Mouse (Mus musculus) neural tube, embryonic 12.5 days (tissue): ENCODE measurements at regions not wholly inside any gene's neighbourhood (a gene's known extent, or its start where the extent isn't known, plus 50 kb on each side); places are given as distances from the start of the nearest gene placed in this dataset.

ENCODE experiments used
- ATAC-seq: fragments of 200-750 bp; cut with Nextera tagmentation; 2 replicates; pipeline ENCODE4 v1.8.0; 2017; ENCODE audit warnings: low read depth, mild to moderate bottlenecking, moderate TSS enrichment, moderate library complexity; ENCODE audit not compliant: low FRiP score
- H3K27ac ChIP-seq: fragments of 300-500 bp; sonication (generic); 2 replicates; pipeline ENCODE4 v1.5.1; 2016
- H3K27me3 ChIP-seq: fragments of 300-500 bp; sonication (generic); replicated peaks from 2 replicates; pipeline ENCODE4 v1.6.1; 2016; ENCODE audit warnings: mild to moderate bottlenecking
- H3K36me3 ChIP-seq: fragments of 300-500 bp; sonication (generic); 2 replicates; pipeline ENCODE4 v1.6.1; 2016; ENCODE audit warnings: mild to moderate bottlenecking
- H3K4me1 ChIP-seq: fragments of 300-500 bp; sonication (generic); 2 replicates; pipeline ENCODE4 v1.6.1; 2016
- H3K4me2 ChIP-seq: fragments of 300-500 bp; sonication (generic); replicated peaks from 2 replicates; pipeline ENCODE4 v1.6.1; 2016; ENCODE audit warnings: mild to moderate bottlenecking
- H3K4me3 ChIP-seq: fragments of 300-500 bp; sonication (generic); 2 replicates; pipeline ENCODE4 v1.5.1; 2016
- H3K9ac ChIP-seq: fragments of 300-500 bp; sonication (generic); 2 replicates; pipeline ENCODE4 v1.6.1; 2016; ENCODE audit warnings: mild to moderate bottlenecking
- H3K9me3 ChIP-seq: fragments of 300-500 bp; sonication (generic); 2 replicates; pipeline ENCODE4 v1.6.1; 2016; ENCODE audit warnings: mild to moderate bottlenecking
- WGBS: fragments of 180-500 bp; shearing (Covaris S2); methylation state at CpG from one replicate; pipeline ENCODE4 v1.1.7; 2016; 5-methylcytosine and 5-hydroxymethylcytosine counted together

DNA sequence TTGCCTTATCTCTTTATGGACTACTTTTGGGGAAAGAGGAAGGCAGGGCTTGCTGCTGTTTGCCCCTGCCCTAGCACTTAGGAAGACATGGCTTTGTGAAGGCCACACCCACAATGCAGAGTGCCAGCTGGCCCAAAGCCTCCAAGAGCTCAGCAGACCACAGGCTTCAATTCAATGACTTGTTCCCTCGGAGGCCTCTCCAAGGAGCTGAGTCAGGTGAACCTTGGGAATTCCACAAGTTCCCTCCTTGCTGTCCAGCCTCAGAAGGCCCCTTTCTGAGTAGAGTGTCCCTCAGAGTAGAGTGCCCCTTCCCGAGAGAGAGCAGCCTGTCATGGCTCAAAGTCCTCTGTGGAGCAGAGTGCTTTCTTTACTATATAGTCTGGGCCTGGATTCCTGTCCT lies 177.9 kb downstream of the Gadd45g start:
- H3K9me3 ChIP-seq: no peaks in the 10 kb centered on the region
- H3K27me3 ChIP-seq: 0 out of 2 replicates have a peak, but pooled peaks cover 3% of the 10 kb centered on the region
- no peak overlapping the region for H3K4me2 ChIP-seq
- H3K9ac ChIP-seq: no peak overlapping the region
- WGBS: 47% methylated on average over 2 of the region's 2 CpGs
- H3K4me3 ChIP-seq: no peak overlapping the region
- no peak overlapping the region for H3K27ac ChIP-seq
- no peaks in the 10 kb centered on the region for H3K36me3 ChIP-seq
- ATAC-seq: no peak
- peaks cover 31% of the 10 kb centered on the region for H3K4me1 ChIP-seq

DNA sequence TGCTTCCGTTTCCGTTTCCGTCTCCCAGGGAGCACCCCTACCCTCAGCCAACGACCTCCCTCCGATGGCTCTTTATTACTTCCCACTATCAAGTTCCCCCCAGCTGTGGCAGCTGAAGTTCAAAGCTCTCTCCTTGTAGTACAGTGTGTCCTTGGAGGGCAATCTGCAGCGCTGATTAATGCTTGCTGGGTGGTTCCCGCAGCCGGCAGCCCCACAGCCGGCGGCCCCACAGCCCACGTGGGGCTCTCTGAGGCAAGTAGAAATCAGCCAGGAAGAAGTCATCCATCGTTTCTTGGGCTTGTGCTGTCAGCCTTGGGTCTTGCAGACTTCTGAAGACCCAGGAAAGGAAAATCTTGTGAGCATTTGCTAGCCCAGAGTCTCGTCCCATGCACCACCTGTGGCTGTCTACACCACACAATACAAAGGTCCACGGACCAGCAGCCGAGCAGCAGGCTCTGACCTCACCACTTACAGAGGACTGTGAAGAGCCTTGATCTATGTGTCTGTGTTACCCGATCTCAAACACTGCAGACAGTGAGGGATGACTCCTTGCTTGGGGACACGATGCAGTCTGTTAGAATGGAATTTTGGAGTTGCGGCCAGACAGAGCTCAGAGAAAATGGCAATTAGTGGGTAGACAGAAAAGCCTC lies 178.5 kb downstream of the Gadd45g start:
- ATAC-seq: peak; percentile 66
- WGBS: 17% methylated on average over 18 of the region's 18 CpGs

DNA sequence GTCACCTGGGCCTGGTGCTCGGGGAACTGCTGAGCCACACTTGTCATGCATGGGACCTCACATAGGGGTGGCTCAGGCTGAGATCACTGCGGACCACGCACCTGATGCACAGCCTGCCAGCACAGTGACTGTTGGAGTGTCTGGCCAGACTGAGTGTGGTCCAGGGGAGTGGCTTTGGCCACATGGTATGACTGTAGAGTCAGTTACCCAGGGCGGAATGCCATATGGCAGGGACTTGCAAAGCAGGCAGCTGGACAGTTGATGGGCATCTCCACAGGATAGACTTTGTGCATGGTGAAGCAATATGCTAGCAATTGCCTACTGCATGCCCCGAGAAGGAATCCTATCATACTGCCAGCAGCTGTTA lies 179.0 kb downstream of the Gadd45g start:
- Histone ChIP-seq H3K9me3 (no peaks in the 10 kb centered on the region), H3K4me1 (peaks cover 36% of the 10 kb centered on the region), H3K27ac (no peak overlapping the region), H3K9ac (no peak overlapping the region), H3K36me3 (no peaks in the 10 kb centered on the region), H3K4me3 (no peak overlapping the region), H3K4me2 (0 out of 2 replicates have a peak overlapping the region, but pooled peaks have one; percentile 34), H3K27me3 (0 out of 2 replicates have a peak, but pooled peaks cover 3% of the 10 kb centered on the region)
- ATAC-seq: peak; percentile 44; the same call in 1 of the 2 replicates
- 65% methylated on average over 5 of the region's 5 CpGs for WGBS

More for the DNA sequence above, 178.5 kb downstream of the Gadd45g start:
- no peak overlapping the region for H3K9ac ChIP-seq
- H3K27ac ChIP-seq: 0 out of 2 replicates have a peak overlapping the region, but pooled peaks have one; percentile 12
- H3K9me3 ChIP-seq: no peaks in the 10 kb centered on the region
- H3K4me1 ChIP-seq: peaks cover 36% of the 10 kb centered on the region
- H3K36me3 ChIP-seq: no peaks in the 10 kb centered on the region
- H3K4me2 ChIP-seq: peak overlapping the region; percentile 34
- 0 out of 2 replicates have a peak, but pooled peaks cover 3% of the 10 kb centered on the region for H3K27me3 ChIP-seq
- H3K4me3 ChIP-seq: no peak overlapping the region

DNA sequence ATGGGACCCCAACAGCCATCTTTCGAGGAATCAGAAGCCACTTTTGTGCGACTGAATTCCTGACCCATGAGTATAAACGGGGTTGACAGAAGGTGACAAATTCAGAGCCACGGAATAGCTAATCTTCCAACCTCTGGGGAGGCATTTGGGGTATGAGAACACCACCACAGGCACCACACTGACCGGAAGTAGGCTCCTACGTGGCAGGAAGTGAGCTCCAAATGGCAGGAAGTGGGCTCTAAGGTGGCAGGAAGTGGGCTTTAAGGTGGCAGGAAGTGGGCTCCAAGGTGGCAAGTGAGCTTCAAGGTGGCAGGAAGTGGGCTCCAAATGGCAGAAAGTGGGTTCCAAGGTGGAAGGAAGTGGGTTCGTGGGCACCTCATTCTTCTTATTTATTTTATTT lies 179.8 kb downstream of the Gadd45g start:
- no peak for ATAC-seq
- H3K36me3 ChIP-seq: no peaks in the 10 kb centered on the region
- H3K9me3 ChIP-seq: no peaks in the 10 kb centered on the region
- WGBS: 82% methylated on average over 7 of the region's 7 CpGs
- H3K27me3 ChIP-seq: 0 out of 2 replicates have a peak, but pooled peaks cover 3% of the 10 kb centered on the region
- H3K4me2 ChIP-seq: no peak overlapping the region
- H3K9ac ChIP-seq: no peak overlapping the region
- H3K27ac ChIP-seq: no peak overlapping the region
- no peak overlapping the region for H3K4me3 ChIP-seq
- H3K4me1 ChIP-seq: peaks cover 33% of the 10 kb centered on the region

DNA sequence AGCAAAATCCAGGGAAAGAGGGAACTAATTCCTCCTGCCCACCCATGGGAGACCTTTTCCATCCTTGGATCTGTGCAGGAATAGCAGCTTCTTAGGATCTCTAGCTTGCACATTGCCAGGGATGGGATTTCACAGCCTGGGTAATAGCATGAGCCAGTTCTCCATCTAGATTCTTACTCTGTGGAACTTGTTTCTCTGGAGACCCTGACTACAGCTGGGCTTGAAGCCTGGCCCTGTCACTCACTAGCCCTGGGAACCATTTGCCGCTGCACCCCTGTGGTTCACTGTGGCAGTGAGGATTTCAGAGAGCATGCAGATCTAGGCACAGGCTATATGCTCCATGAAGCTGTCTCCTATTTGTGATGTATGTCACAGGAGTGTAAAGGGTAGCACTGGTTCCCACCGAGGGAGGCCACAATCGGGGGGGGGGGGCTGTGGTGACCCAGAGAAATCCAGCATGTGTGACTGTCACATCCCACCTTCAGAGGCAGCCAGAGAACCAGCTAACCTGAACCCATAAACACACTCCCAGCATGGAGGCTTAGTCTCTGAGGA lies 183.5 kb downstream of the Gadd45g start:
- ATAC-seq: no peak
- H3K9ac ChIP-seq: no peak overlapping the region
- no peaks in the 10 kb centered on the region for H3K36me3 ChIP-seq
- H3K4me1 ChIP-seq: peaks cover 20% of the 10 kb centered on the region
- no peaks in the 10 kb centered on the region for H3K27me3 ChIP-seq
- no peak overlapping the region for H3K4me2 ChIP-seq
- no peak overlapping the region for H3K4me3 ChIP-seq
- H3K9me3 ChIP-seq: no peaks in the 10 kb centered on the region
- no peak overlapping the region for H3K27ac ChIP-seq
- 53% methylated on average over 3 of the region's 3 CpGs for WGBS

DNA sequence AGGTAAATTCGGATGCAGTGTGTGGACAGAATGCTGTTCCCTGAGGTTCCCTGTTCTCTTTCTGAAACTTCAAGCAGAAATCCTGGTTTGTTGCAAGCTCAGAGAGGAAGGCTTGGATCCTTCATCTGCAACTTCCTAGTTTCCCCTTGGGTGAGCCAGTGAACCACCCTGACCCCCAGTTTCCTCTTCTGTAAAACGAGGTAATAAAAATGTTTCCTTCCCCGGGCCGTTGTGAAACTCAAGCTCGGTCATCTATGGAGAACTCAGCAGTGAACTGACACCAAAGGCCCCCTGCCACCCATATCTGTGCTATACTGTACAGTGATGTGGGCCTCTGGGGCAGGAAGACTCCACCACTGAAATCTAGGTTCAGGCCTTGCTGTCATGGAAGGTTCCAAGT lies 185.0 kb downstream of the Gadd45g start:
- no peaks in the 10 kb centered on the region for H3K9me3 ChIP-seq
- no peak overlapping the region for H3K4me3 ChIP-seq
- H3K36me3 ChIP-seq: no peaks in the 10 kb centered on the region
- no peak overlapping the region for H3K27ac ChIP-seq
- WGBS: 64% methylated on average over 5 of the region's 5 CpGs
- no peaks in the 10 kb centered on the region for H3K27me3 ChIP-seq
- no peak overlapping the region for H3K9ac ChIP-seq
- H3K4me1 ChIP-seq: peaks cover 10% of the 10 kb centered on the region; the same call in 1 of the 2 replicates
- ATAC-seq: no peak
- H3K4me2 ChIP-seq: no peak overlapping the region

DNA sequence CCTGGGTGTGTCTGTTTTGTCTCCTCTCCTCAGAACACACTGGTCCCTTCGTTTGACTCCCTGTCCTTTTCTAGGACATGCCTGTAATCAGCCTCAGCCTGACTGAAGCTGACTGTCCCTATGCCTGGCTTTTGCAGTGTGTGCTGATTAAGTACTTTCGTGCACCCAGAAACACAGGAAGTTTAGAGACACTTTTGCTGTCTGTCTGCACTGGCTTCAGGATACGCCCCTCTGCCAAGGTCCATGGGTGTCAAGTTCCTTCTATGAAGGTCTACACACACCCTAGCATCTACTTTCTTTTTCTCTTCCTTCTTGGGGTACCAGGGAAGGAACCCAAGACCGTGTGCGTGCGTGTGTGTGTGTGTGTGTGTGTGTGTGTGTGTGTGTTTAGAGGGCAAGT lies 189.3 kb downstream of the Gadd45g start:
- Histone ChIP-seq H3K27ac (no peak overlapping the region), H3K36me3 (no peaks in the 10 kb centered on the region), H3K4me2 (no peak overlapping the region), H3K27me3 (no peaks in the 10 kb centered on the region), H3K9ac (no peak overlapping the region), H3K4me3 (no peak overlapping the region), H3K4me1 (no peaks in the 10 kb centered on the region; the same call in 1 of the 2 replicates), H3K9me3 (no peaks in the 10 kb centered on the region)
- 82% methylated on average over 6 of the region's 6 CpGs for WGBS
- ATAC-seq: no peak

DNA sequence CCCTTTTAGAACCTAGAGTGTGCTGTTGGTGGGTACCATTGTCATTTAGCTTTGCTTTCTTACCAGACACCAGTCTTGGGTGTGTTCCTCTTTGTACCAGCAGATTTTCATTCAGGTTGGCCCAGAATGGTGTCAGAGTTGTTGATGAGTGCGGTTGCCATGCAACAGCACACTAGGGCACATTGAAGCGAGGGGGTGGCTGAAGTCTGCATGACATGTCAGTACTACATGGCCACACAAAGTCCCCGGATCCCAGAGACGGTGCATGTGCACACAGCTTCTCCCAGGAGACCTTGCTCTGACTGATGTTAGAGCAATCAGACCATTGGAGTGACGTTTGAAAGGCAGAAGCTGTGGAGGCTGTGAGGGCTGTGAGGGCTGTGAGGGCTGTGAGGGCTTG lies 189.9 kb downstream of the Gadd45g start:
- no peaks in the 10 kb centered on the region for H3K36me3 ChIP-seq
- no peak overlapping the region for H3K4me2 ChIP-seq
- H3K27me3 ChIP-seq: no peaks in the 10 kb centered on the region
- ATAC-seq: no peak
- H3K9me3 ChIP-seq: no peaks in the 10 kb centered on the region
- H3K4me3 ChIP-seq: no peak overlapping the region
- H3K9ac ChIP-seq: no peak overlapping the region
- peaks cover 2% of the 10 kb centered on the region; the same call in 1 of the 2 replicates for H3K4me1 ChIP-seq
- no peak overlapping the region for H3K27ac ChIP-seq
- 66% methylated on average over 5 of the region's 5 CpGs for WGBS

DNA sequence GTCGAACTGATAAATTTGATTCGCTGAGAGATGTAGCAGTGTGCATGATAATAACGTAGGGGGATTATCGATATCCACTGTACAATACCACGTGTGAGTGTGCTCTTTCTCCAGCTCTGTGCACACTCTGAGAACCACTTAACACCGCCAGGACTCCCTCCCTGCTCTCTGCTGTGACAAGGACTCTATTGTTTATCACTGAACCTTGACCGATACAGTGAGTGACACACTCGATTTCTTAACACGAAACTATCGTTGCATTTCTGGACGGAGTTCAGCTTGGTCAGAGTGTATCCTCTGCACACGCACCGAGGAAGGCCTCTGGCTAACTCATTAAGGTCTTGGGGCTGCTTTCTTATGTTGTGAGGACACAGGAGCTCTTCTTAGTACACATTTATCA lies 190.7 kb downstream of the Gadd45g start:
- ATAC-seq: no peak

DNA sequence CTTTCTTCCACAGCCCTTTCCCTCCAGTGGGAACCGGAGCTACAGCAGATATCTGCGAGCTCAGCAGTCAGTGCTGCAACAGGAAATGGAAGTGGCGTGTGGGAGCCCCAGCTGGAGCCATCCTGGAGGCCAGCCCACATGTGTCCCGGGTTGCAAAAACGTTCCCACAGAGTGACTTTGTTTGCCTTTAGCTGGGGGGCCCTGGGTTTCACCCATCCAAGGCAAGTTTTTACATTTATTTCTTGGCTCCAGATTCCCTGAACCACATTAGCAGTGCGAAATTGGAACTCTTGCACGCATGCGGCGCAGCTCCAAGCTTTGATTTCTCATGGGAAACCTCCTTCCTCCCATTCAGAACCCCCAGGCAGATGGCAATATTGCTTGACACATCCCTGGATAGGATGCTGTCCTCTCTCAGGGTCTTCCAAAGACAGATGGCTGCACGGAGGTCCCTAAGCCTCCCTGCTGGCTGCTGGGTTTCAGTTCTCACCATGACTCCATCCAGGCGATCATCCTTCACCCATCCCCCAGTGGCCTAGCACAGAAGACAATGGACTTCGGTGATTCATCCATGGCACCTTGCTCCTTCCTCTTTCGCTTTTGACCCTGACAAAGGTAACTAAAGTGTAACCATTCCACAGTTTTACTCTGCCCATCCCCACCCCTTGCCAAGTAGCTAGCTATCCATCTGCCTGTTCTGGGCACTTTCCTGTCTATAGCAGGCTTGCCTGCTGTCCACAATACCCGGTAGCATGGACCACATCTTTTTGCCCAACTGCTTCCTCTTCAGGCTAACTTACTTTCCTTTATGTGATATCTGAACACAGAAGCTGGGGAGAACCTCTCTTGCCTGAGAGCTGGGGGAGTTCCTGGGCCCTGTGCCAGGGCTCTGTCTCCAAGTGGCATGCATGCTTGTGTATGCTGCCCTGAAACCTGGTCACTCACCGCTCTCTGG lies 195.3 kb downstream of the Gadd45g start:
- Histone ChIP-seq H3K4me1 (peaks cover 18% of the 10 kb centered on the region), H3K4me2 (no peak overlapping the region), H3K36me3 (no peaks in the 10 kb centered on the region), H3K9ac (no peak overlapping the region), H3K27ac (no peak overlapping the region), H3K9me3 (no peaks in the 10 kb centered on the region), H3K4me3 (no peak overlapping the region), H3K27me3 (no peaks in the 10 kb centered on the region)
- no peak for ATAC-seq
- 60% methylated on average over 15 of the region's 15 CpGs for WGBS

More for the DNA sequence above, 190.7 kb downstream of the Gadd45g start:
- Histone ChIP-seq H3K4me2 (no peak overlapping the region), H3K27ac (no peak overlapping the region), H3K9me3 (no peaks in the 10 kb centered on the region), H3K4me1 (peaks cover 10% of the 10 kb centered on the region), H3K27me3 (no peaks in the 10 kb centered on the region), H3K4me3 (no peak overlapping the region), H3K9ac (no peak overlapping the region), H3K36me3 (no peaks in the 10 kb centered on the region)
- 70% methylated on average over 13 of the region's 13 CpGs for WGBS

DNA sequence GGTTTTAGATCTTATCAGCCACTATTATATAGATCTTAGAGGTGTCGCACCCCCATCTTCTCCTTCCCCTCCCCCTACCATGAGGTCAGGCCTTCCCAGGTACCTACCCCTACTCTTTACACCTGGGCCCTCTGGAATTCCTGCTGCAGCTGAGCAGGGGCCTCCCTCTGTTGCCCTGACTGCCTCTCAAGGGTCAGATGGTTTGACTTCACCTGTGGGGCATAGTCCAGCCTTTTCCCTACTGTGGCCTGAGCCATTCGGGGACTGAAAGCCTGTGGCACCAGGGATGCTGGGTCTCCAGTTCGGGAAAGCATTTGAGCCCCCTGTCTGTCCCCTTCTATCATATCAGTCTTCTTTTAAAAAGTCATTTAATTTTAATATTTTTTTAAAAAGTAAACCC lies 196.4 kb downstream of the Gadd45g start:
- no peaks in the 10 kb centered on the region for H3K27me3 ChIP-seq
- H3K27ac ChIP-seq: no peak overlapping the region
- 94% methylated on average over 3 of the region's 3 CpGs for WGBS
- no peak for ATAC-seq
- H3K9me3 ChIP-seq: no peaks in the 10 kb centered on the region
- no peaks in the 10 kb centered on the region for H3K36me3 ChIP-seq
- H3K9ac ChIP-seq: no peak overlapping the region
- peaks cover 26% of the 10 kb centered on the region for H3K4me1 ChIP-seq
- H3K4me2 ChIP-seq: no peak overlapping the region
- no peak overlapping the region for H3K4me3 ChIP-seq

DNA sequence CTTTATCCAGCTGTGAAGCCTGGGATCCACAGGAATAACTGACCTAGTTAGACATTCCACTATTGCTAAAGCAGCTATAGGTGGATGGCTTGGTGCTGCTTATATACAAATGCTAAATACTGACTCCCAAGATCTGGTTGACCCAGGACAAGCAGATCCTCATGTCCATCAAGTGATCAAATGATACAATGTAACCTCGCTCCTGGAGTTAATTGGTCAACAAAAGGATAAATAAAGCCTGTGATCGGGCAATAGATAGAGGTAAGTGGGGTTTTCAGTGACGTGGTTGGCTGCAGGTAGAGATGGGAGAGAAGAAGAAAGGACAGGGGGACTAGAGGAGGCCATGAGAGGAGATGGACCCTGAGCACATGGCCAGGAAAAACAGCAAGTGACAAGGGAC lies 197.4 kb downstream of the Gadd45g start:
- H3K27ac ChIP-seq: no peak overlapping the region
- H3K4me2 ChIP-seq: no peak overlapping the region
- WGBS: 83% methylated on average over 3 of the region's 3 CpGs
- H3K4me1 ChIP-seq: peaks cover 31% of the 10 kb centered on the region
- ATAC-seq: no peak
- H3K9me3 ChIP-seq: no peaks in the 10 kb centered on the region
- H3K9ac ChIP-seq: no peak overlapping the region
- no peak overlapping the region for H3K4me3 ChIP-seq
- no peaks in the 10 kb centered on the region for H3K36me3 ChIP-seq
- no peaks in the 10 kb centered on the region for H3K27me3 ChIP-seq
